Mouse (Mus musculus): ENCODE results near the gene Tbc1d10a. TPM values are rescaled to one million over a fixed set of nuclear protein-coding genes. Genes with fewer than 3 reads are reported as not detected.

The Tbc1d10a gene
- polyA plus RNA-seq, 1 experiment from 2014 or later = 28.0 TPM

DNA sequence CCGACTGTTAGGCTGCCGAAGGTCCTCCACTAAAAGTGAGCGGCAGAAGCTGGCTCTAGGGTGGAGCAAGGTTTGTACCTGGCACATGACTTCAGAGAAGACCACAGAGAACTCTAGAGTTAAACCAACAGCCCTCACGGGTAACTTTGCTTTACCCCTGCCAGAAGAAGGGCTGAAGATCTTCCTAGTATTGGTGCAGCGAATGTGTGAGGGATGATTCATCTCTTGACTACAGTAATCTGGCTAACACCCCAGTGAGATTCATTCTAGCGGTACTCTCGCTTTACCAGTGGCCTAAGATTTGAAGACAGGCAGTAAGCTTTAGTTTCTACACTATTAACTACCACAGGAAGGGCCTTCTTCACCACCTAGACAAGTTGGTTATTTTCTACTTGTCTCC, 19.4 kb downstream of the Tbc1d10a start:
- Histone ChIP-seq H3K4me1 (replicated peaks) (no peaks in the 10 kb centered on the region), H3K4me3 (no peak overlapping the region), H3K27ac (no peak overlapping the region), H3K4me2 (no peak overlapping the region), H3K27me3 (no peaks in the 10 kb centered on the region), H3K9me3 (no peaks in the 10 kb centered on the region), H3K9ac (no peak overlapping the region), H3K36me3 (peaks cover 52% of the 10 kb centered on the region)
- WGBS = 92% methylated on average over 7 of the region's 7 CpGs
- ATAC-seq (ENCODE audit: low FRiP score) = no peak

DNA sequence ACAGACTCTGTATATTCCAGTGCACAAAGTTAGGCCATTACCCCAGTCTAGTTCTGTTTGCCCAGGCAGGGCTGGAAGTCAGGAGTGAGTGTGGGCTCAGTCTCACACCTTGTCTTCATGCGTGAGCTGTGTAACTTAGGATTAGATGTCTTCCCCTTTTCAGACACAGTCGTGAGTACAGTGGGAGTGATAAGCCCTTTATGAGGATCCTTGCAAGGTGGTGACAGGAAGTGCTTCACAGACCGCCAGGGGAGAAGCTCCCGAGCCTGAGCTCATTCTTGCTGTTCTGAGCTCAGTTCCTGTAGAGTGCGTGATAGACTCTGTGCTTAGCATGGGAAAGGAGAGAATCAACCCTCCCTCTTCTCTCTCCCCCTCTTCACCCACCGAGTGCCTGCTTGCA, 20.0 kb downstream of the Tbc1d10a start:
- Histone ChIP-seq H3K27me3 (no peaks in the 10 kb centered on the region), H3K36me3 (peaks cover 57% of the 10 kb centered on the region), H3K4me1 (replicated peaks) (no peaks in the 10 kb centered on the region), H3K4me2 (no peak overlapping the region), H3K9ac (no peak overlapping the region), H3K4me3 (no peak overlapping the region), H3K9me3 (no peaks in the 10 kb centered on the region), H3K27ac (no peak overlapping the region)
- ATAC-seq (ENCODE audit: low FRiP score) = no peak
- WGBS = 88% methylated on average over 6 of the region's 6 CpGs

DNA sequence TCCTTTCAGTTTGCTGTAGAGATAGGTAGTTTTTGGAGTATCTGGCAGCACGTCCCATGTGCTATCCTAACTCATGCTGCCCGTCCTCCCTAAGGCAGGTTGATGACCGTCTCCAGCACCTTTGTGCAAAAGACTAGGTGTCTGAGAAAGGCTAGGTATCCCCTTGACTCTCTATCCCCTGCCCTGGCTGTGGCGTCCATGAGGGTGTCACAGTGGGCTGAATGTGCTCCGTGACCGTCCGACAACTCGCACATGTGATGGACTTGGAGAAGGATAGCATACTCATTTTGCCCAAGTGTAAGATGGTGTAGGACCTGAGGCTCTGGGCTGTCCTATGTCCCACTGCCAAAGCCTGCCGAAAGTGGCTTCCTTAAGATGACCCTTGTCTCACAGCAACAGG, 21.1 kb downstream of the Tbc1d10a start:
- Histone ChIP-seq H3K27ac (no peak overlapping the region), H3K27me3 (no peaks in the 10 kb centered on the region), H3K4me2 (no peak overlapping the region), H3K4me1 (replicated peaks) (no peaks in the 10 kb centered on the region), H3K9ac (no peak overlapping the region), H3K36me3 (peaks cover 68% of the 10 kb centered on the region), H3K9me3 (no peaks in the 10 kb centered on the region), H3K4me3 (no peak overlapping the region)
- ATAC-seq (ENCODE audit: low FRiP score) = no peak
- WGBS = 94% methylated on average over 9 of the region's 9 CpGs

DNA sequence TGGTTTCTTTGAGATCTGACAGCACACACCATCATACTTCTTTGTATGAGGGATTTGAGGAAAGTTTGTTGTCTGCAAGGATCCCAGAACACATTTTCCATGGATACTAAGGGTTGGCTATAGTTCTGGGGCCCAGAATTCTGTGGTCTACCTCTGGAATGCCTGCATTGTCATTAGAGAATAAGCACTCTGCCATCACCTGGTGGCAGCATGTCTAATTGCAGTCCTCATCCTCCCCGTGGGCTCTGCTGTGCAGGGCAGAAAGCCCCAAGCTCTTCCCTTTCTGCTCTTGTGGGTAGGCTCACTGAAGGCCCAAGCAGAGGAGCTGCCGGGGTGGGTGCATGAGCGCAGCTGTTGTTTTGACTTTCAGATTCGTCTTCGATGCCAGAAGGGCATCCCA, 23.0 kb downstream of the Tbc1d10a start:
- no peak overlapping the region for H3K4me2 ChIP-seq
- ATAC-seq (ENCODE audit: low FRiP score) = no peak
- no peaks in the 10 kb centered on the region for H3K27me3 ChIP-seq
- peaks cover 87% of the 10 kb centered on the region for H3K36me3 ChIP-seq
- no peaks in the 10 kb centered on the region for H3K4me1 ChIP-seq (replicated peaks)
- H3K9me3 ChIP-seq = no peaks in the 10 kb centered on the region
- no peak overlapping the region for H3K4me3 ChIP-seq
- 84% methylated on average over 5 of the region's 5 CpGs for WGBS
- no peak overlapping the region for H3K9ac ChIP-seq
- no peak overlapping the region for H3K27ac ChIP-seq

DNA sequence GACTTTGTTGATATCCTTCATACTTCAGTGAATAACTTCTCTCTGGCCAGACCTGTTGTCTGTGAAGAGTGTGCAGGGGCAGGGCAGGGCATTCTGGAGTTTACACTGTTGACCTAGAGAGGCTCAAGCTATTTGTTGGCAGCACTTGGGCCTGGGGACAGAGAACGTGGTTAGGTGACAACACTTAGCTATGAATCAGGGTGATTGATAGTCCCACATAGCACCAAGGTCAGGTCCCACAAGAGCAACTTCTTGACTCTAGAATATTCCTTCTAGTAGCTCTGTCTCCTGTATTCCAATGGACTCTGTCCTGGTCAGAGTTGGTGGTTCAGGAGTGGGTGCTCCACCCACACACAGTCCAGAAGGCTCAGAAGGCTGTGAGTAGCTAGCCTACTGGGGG, 24.2 kb downstream of the Tbc1d10a start:
- H3K36me3 ChIP-seq = peaks cover 95% of the 10 kb centered on the region

DNA sequence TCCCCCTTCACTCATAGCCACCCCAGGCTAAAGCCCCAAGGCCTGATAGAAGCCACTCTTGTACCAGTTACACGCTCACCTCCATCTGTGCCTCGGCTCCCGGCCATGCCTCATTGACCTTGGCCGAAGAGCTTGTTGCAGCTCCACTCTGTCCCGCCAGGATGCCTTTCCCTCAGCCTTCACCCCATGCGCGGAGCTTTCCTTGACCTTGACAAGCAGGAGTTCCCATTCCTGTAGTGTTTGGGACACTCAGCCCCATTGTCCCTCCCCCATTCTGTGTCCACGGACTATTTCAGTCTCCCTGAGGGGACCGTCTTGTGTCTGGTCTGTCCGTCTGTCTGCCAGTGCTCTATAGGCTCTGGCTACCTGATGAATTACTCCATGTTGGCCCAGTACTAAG, 26.5 kb downstream of the Tbc1d10a start:
- no peak overlapping the region for H3K4me2 ChIP-seq
- no peak overlapping the region for H3K9ac ChIP-seq
- H3K36me3 ChIP-seq = peaks cover 77% of the 10 kb centered on the region
- H3K9me3 ChIP-seq = no peaks in the 10 kb centered on the region
- H3K27me3 ChIP-seq = peaks cover 12% of the 10 kb centered on the region
- 95% methylated on average over 10 of the region's 10 CpGs for WGBS
- H3K4me3 ChIP-seq = no peak overlapping the region
- ATAC-seq (ENCODE audit: low FRiP score) = no peak
- no peak overlapping the region for H3K27ac ChIP-seq
- H3K4me1 ChIP-seq (replicated peaks) = peaks cover 5% of the 10 kb centered on the region

More for the DNA sequence above, 24.2 kb downstream of the Tbc1d10a start:
- Histone ChIP-seq H3K9ac (no peak overlapping the region), H3K4me1 (replicated peaks) (no peaks in the 10 kb centered on the region), H3K4me2 (no peak overlapping the region), H3K9me3 (no peaks in the 10 kb centered on the region), H3K4me3 (no peak overlapping the region), H3K27ac (no peak overlapping the region), H3K27me3 (no peaks in the 10 kb centered on the region)
- no peak for ATAC-seq (ENCODE audit: low FRiP score)
- WGBS = 77% methylated on average over 1 of the region's 1 CpGs

DNA sequence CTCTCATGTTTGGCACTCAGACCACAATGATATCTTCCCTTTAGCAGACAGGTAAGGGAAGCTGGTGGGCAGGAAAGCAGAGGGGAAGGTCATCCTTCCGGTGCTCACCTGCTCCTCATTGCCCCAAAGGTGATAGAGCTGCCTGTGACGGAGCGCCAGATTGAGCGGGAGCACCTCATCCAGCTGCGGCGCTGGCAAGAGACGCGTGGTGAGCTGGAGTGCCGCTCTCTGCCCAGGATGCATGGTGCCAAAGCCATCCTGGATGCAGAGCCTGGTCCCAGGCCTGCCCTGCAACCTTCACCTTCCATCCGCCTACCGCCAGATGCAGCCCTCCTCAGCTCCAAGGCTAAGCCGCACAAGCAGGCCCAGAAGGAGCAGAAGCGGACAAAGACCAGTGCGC, 28.0 kb downstream of the Tbc1d10a start:
- Histone ChIP-seq H3K36me3 (peaks cover 63% of the 10 kb centered on the region), H3K4me1 (replicated peaks) (peaks cover 11% of the 10 kb centered on the region), H3K27ac (no peak overlapping the region), H3K27me3 (peaks cover 27% of the 10 kb centered on the region), H3K9ac (no peak overlapping the region), H3K4me2 (no peak overlapping the region), H3K9me3 (no peaks in the 10 kb centered on the region), H3K4me3 (no peak overlapping the region)
- no peak for ATAC-seq (ENCODE audit: low FRiP score)
- WGBS = 97% methylated on average over 14 of the region's 14 CpGs

DNA sequence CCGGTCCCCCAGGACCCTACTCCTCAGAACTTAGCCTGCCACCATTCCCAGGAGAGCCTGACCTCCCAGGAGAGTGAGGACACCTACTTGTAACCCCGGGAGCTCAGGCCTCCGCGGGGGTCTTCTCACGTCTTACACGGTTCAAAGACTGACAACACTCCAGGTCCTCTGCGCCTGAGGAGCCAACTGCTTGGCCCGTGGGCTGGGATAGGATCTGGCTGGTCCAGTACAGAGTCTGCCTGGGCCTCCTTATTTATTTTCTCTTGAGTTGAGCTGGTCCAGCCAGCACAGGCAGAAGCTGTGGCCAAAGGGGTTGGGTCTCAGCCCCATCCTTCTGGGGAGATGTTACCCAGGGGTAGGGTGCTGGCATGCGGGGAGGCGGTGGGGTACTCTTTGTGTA, 28.5 kb downstream of the Tbc1d10a start:
- Histone ChIP-seq H3K4me3 (no peak overlapping the region), H3K27ac (no peak overlapping the region), H3K27me3 (peaks cover 31% of the 10 kb centered on the region), H3K9me3 (no peaks in the 10 kb centered on the region), H3K4me1 (replicated peaks) (peaks cover 11% of the 10 kb centered on the region), H3K9ac (no peak overlapping the region), H3K36me3 (peaks cover 58% of the 10 kb centered on the region), H3K4me2 (no peak overlapping the region)
- 88% methylated on average over 10 of the region's 10 CpGs for WGBS
- no peak for ATAC-seq (ENCODE audit: low FRiP score)

DNA sequence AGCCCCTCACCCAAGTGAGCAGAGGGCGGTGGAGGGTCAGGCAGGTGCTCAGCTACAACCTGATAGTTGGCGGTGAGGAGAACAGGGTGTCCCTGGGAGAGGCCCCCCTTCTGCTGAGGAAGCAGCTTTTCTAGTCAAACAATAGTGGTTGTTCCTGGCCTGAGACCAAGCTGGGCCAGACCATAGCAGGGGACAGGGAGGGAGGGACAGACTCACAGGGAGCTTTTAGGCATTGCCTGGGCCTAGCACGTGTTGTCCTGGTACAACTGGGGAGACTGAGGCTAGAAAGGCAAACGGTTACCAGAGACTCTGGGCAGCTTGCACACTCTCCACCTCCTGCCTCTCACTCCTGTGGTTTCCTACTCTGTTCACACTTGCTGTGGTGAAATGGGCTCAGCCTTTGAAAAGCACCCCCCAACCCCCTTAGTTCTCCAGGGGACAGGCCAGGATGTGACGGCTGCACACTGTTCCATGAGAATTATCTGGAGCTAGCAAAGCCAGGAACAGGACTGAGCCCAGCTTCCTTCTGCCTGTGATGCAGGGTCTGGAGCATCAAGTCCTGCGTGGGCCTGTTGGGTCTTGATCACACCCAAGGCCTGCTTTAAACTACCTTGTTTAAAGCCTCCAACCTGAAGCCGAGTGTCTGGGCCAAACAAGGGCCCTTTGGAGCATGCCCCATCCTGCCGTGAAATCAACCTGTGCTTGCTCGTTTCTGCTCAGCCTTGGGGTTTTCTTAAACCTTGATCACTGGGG, 29.8 kb downstream of the Tbc1d10a start:
- Histone ChIP-seq H3K27ac (no peak overlapping the region), H3K9me3 (no peaks in the 10 kb centered on the region), H3K36me3 (peaks cover 45% of the 10 kb centered on the region), H3K4me2 (no peak overlapping the region), H3K4me3 (no peak overlapping the region), H3K27me3 (peaks cover 37% of the 10 kb centered on the region), H3K9ac (no peak overlapping the region), H3K4me1 (replicated peaks) (peaks cover 11% of the 10 kb centered on the region)
- ATAC-seq (ENCODE audit: low FRiP score) = no peak
- WGBS = 86% methylated on average over 9 of the region's 9 CpGs

DNA sequence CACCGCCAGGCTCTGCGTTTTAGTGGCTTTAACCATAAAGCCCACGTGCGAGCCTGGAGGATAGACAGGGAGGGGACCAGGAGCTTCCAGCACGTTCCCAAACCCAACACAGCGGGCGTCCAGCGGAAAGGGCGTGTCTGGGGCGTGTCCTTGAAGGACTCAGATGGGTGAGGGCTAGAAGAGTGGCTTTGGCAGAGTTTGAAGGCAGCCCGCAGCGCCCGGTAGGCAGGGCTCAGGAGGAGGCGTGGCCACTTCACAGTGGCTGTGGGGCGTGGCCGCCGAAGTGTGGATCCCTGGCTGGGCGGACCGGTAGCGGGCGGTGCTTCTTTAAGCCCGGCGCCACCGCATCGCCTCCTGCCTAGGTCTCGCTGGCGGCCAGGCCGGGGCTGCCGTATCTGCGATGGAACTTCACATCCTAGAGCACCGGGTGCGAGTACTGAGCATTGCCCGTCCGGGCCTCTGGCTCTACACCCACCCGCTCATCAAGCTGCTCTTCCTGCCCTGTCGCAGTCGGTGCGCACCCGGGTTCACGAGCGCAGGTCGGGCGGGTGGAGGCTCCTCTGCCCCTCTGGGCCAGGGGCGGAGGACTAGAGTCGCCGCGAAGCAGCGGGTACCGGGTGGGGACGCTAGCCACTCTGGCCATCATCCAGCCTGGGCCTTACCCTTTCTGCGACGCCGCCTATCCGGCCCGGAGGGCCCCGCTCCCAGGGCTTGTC, 31.5 kb downstream of the Tbc1d10a start, which contains the start of gene Castor1:
Gene Castor1 (plus strand): TSS at position 312 of the 716 bp plus-strand sequence.
- peak; percentile 59 for ATAC-seq (ENCODE audit: low FRiP score)
- 2% methylated on average over 56 of the region's 56 CpGs for whole genome bisulfite sequencing
- peaks cover 42% of the 10 kb centered on the region for H3K27me3 ChIP-seq
- H3K4me1 ChIP-seq (replicated peaks) = peaks cover 11% of the 10 kb centered on the region
- H3K9ac ChIP-seq = peak within 1 kb of the TSS; percentile 69
- H3K4me3 ChIP-seq = peak within 1 kb of the TSS; percentile 43
- no peaks in the 10 kb centered on the region for H3K9me3 ChIP-seq
- peaks cover 29% of the 10 kb centered on the region for H3K36me3 ChIP-seq
- no peak within 1 kb of the TSS for H3K27ac ChIP-seq
- peak within 1 kb of the TSS; percentile 73 for H3K4me2 ChIP-seq

DNA sequence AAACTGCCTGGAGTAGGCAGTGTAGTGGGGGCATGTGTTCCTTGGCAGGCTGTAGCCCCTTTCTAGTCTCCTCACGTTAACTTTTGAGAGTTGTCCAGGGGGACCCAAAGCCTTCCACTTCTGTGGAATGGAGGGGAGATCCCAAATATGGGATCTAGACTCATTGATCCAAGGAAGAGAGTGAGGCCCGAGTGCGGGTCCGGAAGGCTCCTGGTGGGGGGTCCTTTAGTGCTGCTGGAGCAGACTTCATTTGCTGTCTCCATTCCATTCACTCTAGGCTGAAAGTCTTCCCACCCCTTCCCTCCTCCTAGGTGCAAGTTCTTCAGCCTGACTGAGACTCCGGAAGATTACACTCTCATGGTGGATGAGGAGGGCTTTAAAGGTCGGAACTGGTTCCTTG, 32.0 kb downstream of the Tbc1d10a start:
- WGBS = 7% methylated on average over 6 of the region's 6 CpGs
- no peaks in the 10 kb centered on the region for H3K9me3 ChIP-seq
- H3K27me3 ChIP-seq = peaks cover 42% of the 10 kb centered on the region
- H3K9ac ChIP-seq = peak overlapping the region; percentile 69
- no peak for ATAC-seq (ENCODE audit: low FRiP score)
- H3K4me2 ChIP-seq = peak overlapping the region; percentile 73
- peaks cover 23% of the 10 kb centered on the region for H3K36me3 ChIP-seq
- H3K4me1 ChIP-seq (replicated peaks) = peaks cover 11% of the 10 kb centered on the region
- peak overlapping the region; percentile 43 for H3K4me3 ChIP-seq
- H3K27ac ChIP-seq = no peak overlapping the region

DNA sequence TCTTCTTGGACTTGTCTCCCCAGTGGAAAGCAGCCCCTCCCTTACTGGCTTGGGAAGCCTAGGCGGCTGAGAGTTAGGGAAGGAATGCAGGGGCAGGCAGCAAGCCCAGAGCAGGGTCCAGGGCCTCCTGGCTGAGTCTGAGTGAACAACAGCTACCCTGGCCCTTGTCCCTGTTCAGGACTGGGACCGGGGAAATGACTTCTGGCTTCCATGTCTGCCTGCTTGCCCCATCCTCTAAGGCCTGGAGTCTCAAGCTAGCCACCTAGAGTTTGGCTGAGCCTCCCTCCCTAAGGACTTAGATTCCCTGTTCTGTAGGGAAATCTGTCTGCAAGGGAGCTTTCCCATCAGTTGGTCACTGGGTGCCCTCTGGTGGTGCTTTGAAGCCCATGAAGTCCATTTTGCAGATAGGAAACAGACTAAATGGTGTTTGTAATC, 32.7 kb downstream of the Tbc1d10a start:
- Histone ChIP-seq H3K27me3 (peaks cover 42% of the 10 kb centered on the region), H3K9ac (no peak overlapping the region), H3K4me2 (no peak overlapping the region), H3K9me3 (no peaks in the 10 kb centered on the region), H3K4me1 (replicated peaks) (peaks cover 11% of the 10 kb centered on the region), H3K27ac (no peak overlapping the region), H3K4me3 (no peak overlapping the region), H3K36me3 (peaks cover 16% of the 10 kb centered on the region)
- 14% methylated on average over 2 of the region's 2 CpGs for WGBS
- no peak for ATAC-seq (ENCODE audit: low FRiP score)

DNA sequence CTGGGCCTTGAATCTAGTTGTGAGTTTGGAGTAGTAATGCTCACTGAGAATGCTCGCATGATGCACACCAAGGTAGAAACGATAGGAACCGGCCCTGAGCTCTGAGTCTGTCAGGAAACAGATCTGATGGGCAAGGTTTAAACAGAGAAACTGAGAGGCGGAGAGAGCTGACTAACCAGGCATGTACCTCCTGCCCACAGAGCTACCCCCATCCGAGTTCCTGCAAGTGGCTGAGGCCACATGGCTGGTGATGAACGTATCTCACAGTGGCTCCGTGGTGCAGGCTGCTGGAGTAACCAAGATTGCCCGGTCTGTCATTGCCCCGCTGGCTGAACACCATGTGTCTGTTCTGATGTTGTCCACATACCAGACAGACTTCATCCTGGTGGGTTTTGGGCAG, 33.3 kb downstream of the Tbc1d10a start:
- Histone ChIP-seq H3K27ac (no peak overlapping the region), H3K27me3 (peaks cover 42% of the 10 kb centered on the region), H3K9me3 (no peaks in the 10 kb centered on the region), H3K36me3 (peaks cover 10% of the 10 kb centered on the region), H3K9ac (no peak overlapping the region), H3K4me3 (no peak overlapping the region), H3K4me1 (replicated peaks) (peaks cover 11% of the 10 kb centered on the region), H3K4me2 (no peak overlapping the region)
- 69% methylated on average over 9 of the region's 9 CpGs for WGBS
- ATAC-seq (ENCODE audit: low FRiP score) = no peak

All from hindbrain, embryonic 13.5 days (tissue).